Mouse (Mus musculus) bone marrow macrophage, adult 2 months (primary cell): ENCODE data around the gene Lrrc61.

Experiments
- CTCF ChIP-seq: IDR thresholded peaks from 2 replicates; pipeline ENCODE4 v1.5.1; 2012; ENCODE audit warnings: low read depth, mild to moderate bottlenecking, low read length, moderate library complexity
- POLR2A ChIP-seq: IDR thresholded peaks from 2 replicates; pipeline ENCODE4 v1.6.1; 2012; ENCODE audit warnings: mild to moderate bottlenecking, low read depth, low read length, borderline replicate concordance

GRCm38 (mm10) chr6:48542631-48543030, 12.0 kb upstream of the Lrrc61 start:
- TF ChIP-seq POLR2A (no peak), CTCF (no peak)
